Mouse (Mus musculus): ENCODE results near the gene Ints4. TPM values are rescaled to one million over a fixed set of nuclear protein-coding genes. Genes with fewer than 3 reads are reported as not detected.
A peak's percentile ranks its signal among the peaks of the same experiment; 100 is the strongest.

Gene Ints4
- total RNA-seq, 2 experiments from 2014 or later, result 21.2 to 24.9 TPM

GRCm38 (mm10) chr7:97500555-97501209, 19.9 kb downstream of the Ints4 start:
- peak; percentile 43 for DNase-seq
- intact Hi-C loops (cut with DNase I; ENCODE audit: low total_unique reads), result no loop called here

GRCm38 (mm10) chr7:97514786-97515185, 34.0 kb downstream of the Ints4 start:
- no peak for DNase-seq
- intact Hi-C loops (cut with DNase I; ENCODE audit: low total_unique reads), result no loop called here

- intact Hi-C loops (cut with DNase I; ENCODE audit: low total_unique reads), result no loop called here
- DNase-seq, result no peak
Measured at GRCm38 (mm10) chr7:97519935-97520334, 39.2 kb downstream of the Ints4 start.

DNA sequence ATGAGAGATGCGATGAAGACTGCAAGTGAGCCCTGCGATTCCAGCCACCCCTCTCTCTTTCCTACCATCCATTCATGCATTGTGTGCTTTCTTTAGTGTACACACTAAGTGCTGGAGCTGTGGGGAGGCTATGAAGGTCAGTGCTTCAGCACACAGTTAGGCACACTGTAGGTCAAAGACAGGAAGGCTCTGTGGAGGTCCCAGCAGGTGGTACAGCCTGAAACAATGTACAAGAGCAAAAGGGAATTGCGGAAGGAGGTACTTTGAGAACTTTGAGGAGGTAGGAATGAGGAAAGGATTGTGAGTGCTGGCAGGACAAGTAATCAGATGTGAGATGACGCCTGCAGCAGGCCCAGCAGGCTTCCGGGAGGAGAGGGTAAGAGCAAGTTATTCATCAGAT, 54.8 kb downstream of the Ints4 start:
- no peak for DNase-seq
- intact Hi-C loops (cut with DNase I; ENCODE audit: low total_unique reads), result no loop called here

DNA sequence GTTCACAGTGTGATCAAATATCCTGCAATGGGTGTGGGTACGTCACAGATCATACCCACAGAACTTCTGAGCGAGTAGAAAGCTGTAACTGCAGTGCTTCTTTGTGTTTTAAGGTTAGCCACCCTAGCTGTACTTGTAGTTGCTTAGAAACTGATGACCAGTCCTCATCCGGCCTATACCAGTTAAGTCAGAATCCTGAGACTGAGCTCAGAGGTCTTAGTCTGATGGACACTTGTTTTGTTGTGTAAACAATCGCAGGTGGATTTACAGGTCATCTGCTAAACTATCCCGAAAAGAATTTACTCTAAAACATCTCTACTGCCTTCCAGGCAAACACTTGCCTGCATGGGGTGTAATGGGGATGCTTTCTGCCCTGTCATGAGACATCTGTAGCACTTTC, 55.8 kb downstream of the Ints4 start:
- intact Hi-C loops (cut with DNase I; ENCODE audit: low total_unique reads), result no loop called here
- no peak for DNase-seq

GRCm38 (mm10) chr7:97546462-97546861, 65.7 kb downstream of the Ints4 start:
- peak; percentile 42 for DNase-seq
- intact Hi-C loops (cut with DNase I; ENCODE audit: low total_unique reads), result no loop called here

DNA sequence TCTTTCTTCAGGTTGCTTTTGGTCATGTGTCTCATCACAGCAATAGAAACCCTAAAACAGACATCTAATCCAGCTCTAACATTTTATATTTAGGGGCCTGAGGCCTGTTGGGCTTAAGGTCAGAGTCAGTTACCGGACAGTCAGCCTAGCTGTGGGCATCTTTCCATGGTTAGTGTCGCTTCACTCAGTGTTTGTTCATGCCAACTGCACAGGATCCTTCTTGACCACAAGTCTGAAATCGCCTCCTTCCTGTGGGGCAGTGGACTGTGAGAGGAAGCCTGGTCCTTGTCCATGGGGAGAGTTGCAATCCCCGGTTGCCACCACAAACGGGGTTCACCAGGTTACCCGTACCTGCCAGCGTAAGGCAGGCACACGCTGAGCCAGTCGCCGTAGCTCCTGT, 68.5 kb downstream of the Ints4 start:
- no peak for DNase-seq
- intact Hi-C loops (cut with DNase I; ENCODE audit: low total_unique reads), result no loop called here

DNA sequence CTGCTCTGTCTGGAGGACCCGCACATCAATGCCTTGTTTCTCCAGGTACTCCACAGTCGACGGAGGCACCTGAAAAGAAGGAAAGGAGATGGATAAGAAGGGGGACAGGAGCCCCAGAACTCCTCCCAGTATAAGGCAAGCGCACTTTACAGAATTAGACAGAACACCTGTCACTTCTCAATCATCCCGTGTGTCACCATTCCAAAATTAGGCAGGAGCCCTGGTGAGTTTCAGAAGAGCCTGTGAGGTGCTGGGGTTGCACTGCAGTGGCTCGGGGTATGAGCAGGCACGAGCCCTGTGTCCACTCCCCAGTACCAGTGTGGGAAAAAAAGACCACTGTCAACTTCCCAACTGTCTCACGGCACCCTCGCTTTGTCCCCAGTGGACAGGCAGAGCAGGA, 69.9 kb downstream of the Ints4 start:
- DNase-seq, result peak; percentile 11
- intact Hi-C loops (cut with DNase I; ENCODE audit: low total_unique reads), result no loop called here

- no peak for DNase-seq
- intact Hi-C loops (cut with DNase I; ENCODE audit: low total_unique reads), result no loop called here
Measured at GRCm38 (mm10) chr7:97563576-97563975, 82.8 kb downstream of the Ints4 start.

DNA sequence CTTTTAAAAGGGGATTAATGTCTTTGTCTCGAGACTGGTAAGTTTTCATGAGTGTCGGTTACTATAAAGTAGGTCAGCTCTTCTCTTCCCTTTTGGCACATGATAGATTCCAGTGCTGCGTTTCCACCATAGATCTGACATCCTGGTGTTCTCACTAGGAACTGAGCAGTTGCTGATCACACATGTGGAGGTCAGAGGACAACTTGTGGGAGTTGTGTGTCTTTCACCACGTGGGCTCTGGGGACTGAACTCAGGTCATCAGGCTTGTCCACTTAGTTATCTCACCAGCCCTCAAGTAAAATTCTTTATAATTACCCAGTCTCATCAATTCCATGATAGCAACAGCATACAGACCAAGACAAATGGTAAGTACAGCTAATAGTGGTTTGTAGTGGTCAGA, 88.6 kb downstream of the Ints4 start:
- intact Hi-C loops (cut with DNase I; ENCODE audit: low total_unique reads), result no loop called here
- DNase-seq, result no peak

GRCm38 (mm10) chr7:97570389-97570788, 89.6 kb downstream of the Ints4 start:
- no peak for DNase-seq
- intact Hi-C loops (cut with DNase I; ENCODE audit: low total_unique reads), result loop anchor here (10.0 kb wide), 3 partner anchors 86 to 146 kb away; partner anchors contain the start of gene Ints4

- intact Hi-C loops (cut with DNase I; ENCODE audit: low total_unique reads), result loop anchor here (10.0 kb wide), 3 partner anchors 94 to 154 kb away; partner anchors contain the start of gene Ints4
- peak; percentile 74 for DNase-seq
Measured at GRCm38 (mm10) chr7:97578361-97579066, 97.8 kb downstream of the Ints4 start.

DNA sequence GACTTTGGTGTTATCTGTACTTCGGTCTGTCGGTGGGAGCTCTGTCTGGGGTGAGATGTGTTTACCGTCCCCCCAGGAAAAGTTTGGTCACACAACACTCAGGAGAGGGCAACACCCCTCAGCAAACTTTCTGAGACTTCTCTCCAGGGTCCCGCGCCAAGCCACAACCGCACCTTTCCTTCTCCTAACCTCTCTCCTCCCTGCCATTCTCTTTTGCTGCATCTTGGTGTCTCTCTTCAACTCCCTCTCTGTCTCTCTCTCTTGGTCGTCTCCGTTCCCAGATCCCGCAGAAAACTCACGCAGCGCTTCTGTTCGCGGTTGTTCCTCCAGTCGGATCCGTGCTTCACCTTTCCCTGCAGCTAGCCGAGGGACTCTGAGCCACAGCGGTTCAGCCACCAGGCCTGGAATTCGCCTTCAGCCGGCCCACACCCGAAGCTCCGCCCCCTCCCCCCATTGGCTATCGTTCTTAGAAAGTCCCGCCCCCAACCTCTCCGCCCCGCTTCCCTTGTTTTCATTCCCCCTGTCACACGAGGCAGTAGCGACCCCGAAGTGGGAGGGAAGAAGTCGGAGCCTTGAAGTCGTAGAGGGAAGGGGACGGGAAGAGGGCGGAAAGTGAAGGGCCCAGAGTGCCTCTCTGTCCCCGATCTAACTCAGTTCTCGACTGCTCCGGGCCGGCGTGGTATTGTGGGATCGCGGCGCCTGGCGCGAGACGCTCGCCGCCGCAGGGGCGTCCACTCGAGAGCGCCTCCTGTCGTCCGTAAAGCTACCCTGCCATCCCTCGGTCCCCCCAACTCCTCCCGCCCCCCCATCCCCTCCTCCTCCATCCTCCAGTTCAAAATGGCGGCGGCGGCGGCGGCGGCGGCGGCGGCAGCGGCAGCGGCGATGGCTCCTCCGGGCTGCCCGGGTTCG, 98.6 kb downstream of the Ints4 start, which contains the start of the genes Aamdc and Rsf1:
TSS of gene Aamdc (minus strand) at position 431 of the 909 bp plus-strand sequence.
TSS of gene Rsf1 (plus strand) at position 823 of the 909 bp plus-strand sequence.
- intact Hi-C loops (cut with DNase I; ENCODE audit: low total_unique reads), result loop anchor here (10.0 kb wide), 3 partner anchors 95 to 155 kb away; partner anchors contain the start of gene Ints4
- DNase-seq, result peak; percentile 96

- peak; percentile 46 for DNase-seq
- intact Hi-C loops (cut with DNase I; ENCODE audit: low total_unique reads), result loop anchor here (10.0 kb wide), 4 partner anchors 75 to 155 kb away; partner anchors contain the start of gene Ints4
Measured at GRCm38 (mm10) chr7:97579976-97580842, 99.5 kb downstream of the Ints4 start.

GRCm38 (mm10) chr7:97580843-97581214, 100.1 kb downstream of the Ints4 start:
- intact Hi-C loops (cut with DNase I; ENCODE audit: low total_unique reads), result loop anchor here (10.0 kb wide), 1 partner anchor 74 kb away; no protein-coding TSS in a partner anchor
- DNase-seq, result peak; percentile 80

DNA sequence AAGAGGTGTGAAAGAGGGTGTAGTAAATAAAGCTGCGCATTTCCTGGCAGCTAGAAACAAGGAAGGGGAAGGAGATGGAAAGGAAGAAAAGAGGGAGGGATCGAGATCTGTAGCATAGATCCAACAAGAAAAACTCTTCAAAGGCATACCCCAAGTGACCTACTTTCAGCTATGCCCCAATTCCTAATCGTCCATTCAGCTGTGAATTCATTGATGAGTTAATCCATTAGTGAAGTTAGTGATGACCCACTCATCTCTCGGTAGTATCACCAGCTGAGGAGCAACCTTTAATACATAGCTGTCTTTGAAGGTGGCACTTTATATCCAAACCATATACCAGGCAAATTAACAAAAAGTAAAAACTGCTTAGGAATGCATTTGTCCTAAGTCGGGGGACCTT, 107.8 kb downstream of the Ints4 start:
- no peak for DNase-seq
- intact Hi-C loops (cut with DNase I; ENCODE audit: low total_unique reads), result loop anchor here (10.0 kb wide), 1 partner anchor 66 kb away; no protein-coding TSS in a partner anchor

- intact Hi-C loops (cut with DNase I; ENCODE audit: low total_unique reads), result no loop called here
- no peak for DNase-seq
Measured at GRCm38 (mm10) chr7:97590488-97590887, 109.7 kb downstream of the Ints4 start.

All from gastrocnemius, postnatal 14 days (tissue).